Mouse (Mus musculus) thymus, postnatal 36 days (tissue): Measurements from ENCODE around the gene Twist2.

Experiments
- DNase-seq, 2 experiments: peaks; one replicate each; pipeline ENCODE4 v3.0.0; 2022; ENCODE audit warnings: mixed read lengths in 2 of 2

Twist2 gene

DNA sequence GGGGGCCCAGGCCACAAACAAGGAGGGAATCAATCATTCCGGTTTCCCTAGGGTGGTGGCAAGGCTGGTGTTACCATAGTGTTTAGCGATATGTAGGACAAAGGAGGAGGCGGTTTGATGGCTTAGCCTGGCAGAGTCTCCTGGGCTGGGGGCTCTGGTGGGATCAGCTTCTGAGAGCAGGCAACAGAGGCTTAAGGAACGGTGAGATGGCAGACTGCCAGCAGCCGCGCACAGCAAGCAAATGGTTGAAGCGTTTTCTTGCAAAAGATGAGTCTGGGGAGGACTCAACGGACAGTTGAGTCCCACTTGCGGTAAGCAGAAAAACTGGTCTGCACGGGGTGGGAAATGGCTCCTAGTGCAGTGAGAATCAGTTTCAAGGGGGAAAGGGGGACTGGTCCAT lies 19.3 kb downstream of the Twist2 start:
- DNase-seq = no peak

DNA sequence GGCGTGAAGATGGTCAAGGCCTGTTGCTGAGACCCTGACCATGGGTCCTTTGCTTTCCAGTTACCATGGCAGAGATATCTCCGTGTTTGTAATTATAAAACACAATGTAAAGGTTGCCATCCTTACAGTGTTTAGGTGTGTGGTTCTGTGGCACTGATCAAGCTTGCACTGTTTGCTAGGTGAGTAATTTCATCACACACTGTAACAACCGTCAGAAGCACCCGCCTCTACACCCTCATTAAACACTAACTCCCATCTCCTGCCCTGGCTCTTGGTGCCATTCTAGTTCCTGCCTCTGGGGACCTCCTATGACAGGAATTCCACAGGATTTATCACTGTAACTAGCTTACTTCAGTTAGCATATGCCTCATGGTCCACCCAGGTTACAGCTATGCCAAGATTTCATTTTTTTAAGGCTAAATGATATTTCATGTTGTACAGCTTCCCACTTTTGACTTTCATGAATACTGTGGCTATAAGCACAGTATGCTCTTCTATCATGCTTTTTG lies 21.1 kb downstream of the Twist2 start:
- DNase-seq = no peak

DNA sequence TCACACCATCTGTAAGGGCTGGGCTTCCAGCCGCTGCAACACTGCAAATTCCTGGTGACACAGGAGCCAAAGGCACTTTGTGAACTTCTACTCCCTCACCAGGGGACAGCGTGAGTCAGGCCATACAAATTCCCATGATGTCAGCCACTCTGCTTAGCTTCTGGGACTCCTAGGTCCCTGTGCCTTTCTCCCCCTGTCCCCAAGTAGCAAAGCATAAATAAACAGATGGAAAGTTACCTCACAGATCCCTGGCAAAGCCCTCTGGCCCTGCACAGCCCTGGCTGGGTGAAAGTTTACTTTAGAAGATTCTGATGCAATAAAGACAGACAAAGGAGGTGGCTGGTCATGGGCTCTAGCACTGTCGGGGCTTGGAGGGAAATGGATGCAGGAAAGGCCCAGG lies 22.3 kb downstream of the Twist2 start:
- DNase-seq = no peak

DNA sequence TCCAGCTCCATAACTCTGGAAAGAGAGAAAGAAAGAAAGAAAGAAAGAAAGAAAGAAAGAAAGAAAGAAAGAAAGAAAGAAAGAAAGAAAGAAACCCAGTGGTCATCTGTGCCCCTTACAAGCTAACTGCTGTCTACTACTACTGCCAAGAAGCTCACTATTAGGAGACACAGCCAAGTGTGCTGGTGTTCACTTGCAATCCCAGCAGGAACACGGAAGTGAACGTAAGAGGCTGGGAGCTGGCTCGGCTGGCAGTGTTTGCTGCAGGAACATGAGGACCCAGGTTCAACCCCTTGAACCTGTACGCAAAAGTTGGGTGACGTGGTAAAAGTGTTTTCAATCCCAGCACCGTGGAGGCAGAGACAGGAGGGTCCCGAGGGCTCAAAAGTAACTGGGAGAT lies 22.7 kb downstream of the Twist2 start:
- DNase-seq = no peak

DNA sequence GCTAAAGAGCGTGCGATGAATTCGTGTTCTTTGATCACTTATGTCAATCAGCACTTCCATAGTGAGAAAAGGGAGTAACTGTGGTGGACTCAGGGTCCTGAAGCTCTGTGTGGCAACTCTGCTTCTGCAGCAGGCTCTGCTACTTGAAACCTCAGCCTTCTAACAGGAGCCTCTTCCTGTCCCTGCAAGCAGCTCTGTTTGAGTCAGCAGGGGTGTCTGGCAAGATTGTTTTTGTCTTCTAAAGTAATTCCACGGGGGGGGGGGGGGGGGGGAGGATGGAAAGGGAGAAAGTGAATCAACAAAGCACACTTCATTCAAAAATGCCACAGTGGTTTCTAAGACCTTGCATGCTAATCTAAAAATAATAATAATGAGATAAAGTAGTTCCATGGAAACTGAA lies 24.0 kb downstream of the Twist2 start:
- no peak for DNase-seq

DNA sequence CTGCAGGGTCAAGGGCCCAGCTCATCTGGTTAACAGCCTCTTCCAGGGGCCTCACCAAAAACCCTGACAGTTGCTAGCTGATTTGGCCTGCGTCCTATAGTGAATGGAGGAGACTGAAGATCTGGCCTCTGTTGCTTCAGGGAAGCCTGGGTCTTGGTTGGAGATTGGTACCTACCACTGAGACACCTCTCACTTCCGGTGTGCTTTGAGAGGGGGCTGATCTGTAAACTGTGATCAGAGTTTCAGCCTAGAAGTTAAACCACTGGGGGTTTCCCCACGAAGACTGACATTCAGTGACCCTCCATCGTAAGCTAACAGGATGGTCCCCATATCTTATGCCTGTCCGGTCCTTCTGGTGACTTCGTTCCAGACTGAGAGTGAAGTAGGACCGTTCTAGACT lies 30.7 kb downstream of the Twist2 start:
- DNase-seq = no peak

DNA sequence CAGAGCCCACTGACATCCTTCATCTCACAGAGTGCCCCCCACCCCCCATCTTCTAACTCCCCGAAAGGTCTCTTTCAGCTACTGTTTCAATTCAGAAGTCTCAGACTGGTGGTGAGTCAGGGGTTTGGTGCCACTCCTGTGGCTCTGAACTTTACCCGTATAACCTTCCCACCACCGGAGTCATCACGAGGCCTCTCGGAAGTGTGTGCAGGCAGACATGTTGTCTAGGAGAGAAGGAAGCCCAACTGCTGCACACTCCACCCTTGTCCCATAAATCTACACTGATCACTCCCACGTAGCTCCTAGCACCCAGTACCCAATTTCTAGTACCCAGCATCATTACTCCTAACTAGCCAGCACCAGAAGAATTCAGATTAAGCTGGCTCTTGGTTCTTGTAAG lies 38.3 kb downstream of the Twist2 start:
- no peak for DNase-seq

DNA sequence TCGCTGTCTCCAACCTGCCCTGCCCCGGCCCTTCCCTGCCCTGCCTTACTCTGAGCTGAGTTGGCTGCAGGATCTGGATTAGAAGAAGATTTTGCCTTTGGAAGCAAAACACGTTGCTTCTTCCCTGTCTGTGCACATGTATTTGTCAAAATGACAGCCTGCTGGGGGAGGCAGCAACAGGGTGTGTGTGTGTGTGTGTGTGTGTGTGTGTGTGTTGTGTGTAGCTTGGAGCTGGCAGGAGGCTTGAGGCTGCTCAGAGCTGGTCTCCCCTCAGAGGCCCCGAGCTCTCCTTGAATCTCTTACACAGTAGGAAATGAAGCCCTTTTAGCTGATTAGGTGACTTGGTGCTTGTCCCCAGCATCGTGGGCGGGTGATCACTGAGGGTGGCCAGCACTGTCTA lies 38.7 kb downstream of the Twist2 start:
- no peak for DNase-seq

DNA sequence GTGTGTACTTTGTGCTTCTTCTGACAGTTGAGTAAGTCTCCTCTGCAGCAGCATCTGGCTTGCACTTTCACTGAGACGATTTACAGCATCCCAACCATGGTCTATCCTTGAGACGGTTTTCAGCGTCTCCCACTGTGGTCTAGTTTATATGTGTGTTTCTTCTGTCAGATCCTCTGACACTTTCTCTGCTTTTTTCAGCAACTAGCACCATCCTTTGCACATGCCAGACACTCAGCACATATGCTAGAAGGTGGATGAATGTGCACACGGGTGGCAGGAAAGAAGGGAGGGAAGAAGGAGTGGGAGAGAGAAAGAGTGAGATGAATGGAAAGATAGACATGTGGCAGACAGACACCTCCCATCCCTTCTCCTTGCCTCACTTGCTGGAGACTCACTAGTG lies 43.0 kb downstream of the Twist2 start:
- no peak for DNase-seq

DNA sequence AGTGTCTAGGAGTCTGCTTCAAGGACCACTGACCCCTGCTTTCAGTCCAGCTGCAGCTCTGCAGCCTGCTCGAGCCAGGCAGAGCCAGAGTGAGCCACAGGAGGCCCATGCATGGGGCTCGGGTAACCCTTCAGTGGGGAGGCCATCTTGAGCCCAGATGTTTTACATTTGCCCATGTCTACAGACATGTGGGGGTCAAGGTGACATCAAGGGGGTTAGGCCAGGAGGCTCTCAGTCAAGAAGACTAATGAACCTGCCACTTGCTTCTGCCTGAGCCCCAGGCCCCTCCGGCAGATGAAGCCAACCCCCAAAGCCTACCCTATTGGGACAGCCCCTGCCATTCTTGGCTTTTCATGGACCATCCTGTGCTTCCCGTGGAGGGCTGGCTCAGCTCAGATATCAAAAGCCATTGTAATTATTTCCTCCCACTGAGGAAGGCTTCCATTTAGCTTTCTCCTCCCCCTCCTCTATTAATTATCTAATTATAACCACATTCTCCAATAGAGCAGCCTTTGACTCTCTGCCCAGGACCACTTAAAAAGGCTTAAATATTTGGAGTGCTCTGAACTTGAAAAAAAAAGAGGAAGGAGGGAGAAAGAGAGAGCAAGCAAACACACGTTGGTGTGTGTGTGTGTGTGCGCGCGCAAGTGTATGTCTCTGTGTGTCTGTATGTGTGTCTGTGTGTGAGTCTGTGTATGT lies 43.6 kb downstream of the Twist2 start:
- no peak for DNase-seq

DNA sequence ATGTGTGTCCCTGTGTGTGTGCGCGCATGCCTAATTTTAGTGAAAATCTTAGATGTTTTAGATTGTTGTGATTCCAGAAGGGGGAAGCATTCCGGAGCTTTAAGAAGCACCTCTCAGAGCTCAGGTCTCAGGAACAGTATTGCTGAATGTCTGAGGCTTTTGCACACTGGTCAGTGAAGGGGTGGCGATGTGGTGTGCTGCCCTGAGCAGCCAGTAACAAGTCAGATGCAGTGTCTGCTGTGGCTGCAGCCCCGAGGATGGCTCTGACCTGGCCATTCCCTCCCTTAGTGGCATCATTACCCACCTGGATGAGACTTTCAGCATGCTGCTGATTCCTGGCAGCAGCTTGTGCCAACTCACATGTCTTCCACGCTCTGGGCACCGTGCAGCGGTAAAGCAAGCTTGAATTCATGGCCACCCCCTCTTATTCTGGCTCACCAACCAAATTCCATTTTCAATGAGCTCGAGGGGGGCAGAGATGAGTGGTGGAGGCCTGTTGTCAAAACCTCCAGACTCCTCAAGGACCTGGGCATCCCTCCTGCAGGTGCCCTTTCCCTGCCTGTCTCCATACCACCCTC lies 44.2 kb downstream of the Twist2 start:
- no peak for DNase-seq

DNA sequence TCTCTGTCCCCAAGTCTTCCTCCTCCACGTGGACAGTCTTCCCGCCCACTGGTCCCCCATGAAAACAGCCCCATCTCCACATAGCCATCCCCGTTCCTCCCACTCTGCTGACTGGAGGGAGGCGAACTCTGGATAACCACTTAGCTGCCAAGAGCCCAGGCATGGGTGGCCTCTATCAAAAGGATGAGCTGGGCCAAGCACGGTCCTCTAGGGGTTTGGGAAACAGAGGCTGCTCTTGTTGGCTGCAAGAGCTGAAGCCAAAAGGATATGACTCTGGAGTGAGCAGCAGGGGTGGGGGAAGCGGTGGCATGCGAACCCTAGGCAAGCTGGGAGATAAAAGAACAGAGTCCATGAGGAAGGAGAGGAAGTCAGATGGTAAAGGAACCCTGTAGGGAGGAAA lies 50.0 kb downstream of the Twist2 start:
- no peak for DNase-seq

DNA sequence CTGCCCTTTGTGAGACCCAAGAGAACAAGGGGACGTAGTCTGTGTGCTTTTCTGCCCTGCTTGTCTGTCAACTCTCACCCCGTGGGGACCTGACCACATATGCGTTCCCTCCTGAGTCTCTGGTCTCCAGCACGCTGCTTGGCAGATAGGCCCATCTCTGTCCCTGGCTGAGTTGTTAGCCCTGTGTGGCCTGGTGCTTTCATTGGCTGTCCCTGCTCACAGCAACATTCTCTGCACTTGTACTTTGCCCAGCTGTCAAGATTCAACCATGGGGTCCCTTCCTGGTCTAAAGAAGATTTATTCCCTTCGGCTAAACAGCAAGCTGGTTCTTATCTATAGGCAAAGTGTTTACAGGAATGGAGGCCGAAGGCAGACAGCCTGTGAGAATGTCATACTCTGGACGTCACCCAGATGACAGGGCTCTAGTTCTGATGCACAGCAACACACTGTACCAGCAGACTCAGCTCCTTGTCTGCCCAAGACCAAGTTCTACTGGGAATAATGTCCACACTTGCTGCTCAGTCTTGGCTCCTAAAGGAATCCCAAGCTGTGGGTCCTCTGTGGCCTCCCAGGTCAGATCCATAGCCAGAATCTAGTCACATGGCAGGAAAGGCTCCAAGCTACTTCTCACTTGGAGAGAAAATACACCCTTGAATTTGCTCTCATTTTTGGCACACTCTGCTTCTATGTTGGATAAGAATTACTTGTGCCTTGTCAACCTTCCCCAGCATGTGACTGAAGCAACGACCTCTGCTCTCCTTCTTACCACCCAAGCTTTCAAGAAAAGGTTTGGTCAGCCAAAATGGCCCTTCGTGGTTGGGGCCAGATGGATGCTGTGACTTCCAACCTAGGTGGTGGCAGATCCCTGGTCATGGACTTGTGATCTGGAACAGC lies 55.8 kb downstream of the Twist2 start:
- DNase-seq = no peak

DNA sequence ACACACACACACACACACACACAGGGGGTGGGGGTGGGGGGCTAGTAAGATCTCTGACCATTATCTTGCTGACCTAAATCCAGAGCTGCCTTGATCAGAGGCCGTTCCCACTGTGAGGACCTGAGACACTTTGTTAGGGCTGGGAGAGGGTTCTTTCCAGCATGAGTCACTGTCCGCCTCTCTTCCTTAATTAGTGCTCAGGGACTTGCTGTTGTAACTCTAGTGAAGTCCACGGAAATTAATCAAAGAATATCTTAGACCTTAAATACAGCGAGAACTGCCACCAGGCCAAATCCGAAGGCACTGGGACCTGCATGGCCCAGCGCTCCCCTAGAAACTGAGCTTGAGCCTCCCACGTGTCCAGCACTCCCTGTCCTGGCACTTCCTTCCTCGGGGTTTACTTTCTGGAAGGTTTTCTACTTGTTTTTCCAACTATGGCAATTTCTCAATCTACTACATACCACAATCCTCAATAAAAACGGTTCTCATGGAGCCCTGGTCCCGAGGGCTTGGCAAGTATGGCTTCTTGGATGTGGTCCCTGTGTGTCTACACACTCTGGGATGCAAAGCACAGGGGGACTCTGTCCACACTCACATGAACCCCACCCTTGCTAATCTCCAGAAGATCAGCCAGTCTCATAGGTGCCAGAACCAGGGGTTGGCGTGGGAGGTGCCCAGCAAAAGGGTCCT lies 57.0 kb downstream of the Twist2 start:
- DNase-seq = no peak

DNA sequence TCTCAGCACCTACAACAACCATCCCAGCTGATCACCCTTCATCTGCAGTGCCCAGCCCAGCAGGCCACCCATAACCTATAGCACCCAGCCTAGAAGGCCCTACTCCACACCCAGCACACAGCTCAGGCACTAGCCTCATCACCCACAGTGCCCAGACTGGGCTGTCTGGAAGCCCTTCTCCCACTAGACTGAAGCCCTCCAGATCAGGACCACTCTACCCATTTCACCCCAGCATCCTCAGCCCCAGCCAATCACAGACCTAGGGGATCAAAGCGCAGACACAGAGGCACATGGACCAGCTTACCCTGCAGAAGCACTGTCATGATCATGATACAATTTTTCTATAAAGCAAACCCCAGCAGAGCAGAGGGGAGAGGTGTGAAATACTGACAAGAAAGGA lies 57.6 kb downstream of the Twist2 start:
- DNase-seq = no peak

DNA sequence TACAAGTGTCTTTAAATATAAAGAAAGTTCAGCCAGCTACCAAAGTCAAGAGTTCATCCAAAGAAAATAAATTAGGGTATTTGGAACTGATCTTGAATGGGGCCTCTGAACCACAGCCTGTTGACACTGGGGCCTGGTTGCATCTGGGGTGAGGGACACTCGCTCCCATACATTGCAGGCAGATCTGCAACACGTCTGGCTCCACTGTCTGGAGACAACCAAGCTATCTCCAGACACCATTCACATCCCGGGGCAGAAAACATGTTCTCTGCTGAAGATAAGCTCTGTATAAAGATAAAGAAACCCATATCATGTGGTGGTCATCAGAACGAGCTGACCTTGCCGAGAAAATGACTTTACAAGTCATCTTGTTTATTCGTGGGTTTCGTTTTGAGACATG lies 60.2 kb downstream of the Twist2 start:
- no peak for DNase-seq

DNA sequence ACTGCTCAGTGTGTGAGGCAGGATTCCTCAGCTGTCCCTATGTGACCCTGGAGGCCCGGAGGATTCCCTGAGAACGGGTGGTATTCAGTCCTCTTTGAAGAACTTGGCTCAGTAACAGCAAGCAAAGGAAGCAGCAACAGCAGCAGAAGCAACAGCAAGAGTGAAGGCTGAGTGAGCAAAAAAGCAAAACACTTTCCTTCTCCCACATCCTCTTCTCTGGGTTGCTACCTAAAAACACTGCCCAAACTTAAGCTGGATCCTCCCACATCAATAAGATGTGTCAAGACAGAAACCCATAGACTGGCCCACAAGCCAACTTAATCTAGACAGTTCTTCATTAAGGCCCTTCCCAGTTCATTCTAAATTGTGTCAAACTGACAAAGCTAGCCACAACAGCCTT lies 64.7 kb downstream of the Twist2 start:
- no peak for DNase-seq

DNA sequence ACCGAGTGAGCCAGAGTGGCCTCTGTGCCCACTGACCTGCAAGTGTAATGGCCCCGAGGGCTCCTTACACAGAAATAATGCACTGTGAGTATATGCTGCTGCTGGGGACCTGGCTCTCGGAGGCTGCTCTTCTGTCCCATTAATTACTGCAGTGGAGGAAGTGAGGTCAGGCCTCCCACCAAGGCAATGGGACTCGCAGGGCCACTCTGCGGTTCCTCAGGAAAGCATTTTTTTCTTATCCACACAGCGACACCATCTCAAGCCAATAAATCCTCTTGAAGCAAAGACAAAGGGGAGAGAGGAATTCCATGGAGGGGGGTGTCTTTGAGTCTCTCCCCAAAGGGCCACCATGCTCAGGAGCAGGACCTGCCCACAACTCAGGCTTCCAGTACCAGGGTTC lies 69.8 kb downstream of the Twist2 start:
- no peak for DNase-seq

DNA sequence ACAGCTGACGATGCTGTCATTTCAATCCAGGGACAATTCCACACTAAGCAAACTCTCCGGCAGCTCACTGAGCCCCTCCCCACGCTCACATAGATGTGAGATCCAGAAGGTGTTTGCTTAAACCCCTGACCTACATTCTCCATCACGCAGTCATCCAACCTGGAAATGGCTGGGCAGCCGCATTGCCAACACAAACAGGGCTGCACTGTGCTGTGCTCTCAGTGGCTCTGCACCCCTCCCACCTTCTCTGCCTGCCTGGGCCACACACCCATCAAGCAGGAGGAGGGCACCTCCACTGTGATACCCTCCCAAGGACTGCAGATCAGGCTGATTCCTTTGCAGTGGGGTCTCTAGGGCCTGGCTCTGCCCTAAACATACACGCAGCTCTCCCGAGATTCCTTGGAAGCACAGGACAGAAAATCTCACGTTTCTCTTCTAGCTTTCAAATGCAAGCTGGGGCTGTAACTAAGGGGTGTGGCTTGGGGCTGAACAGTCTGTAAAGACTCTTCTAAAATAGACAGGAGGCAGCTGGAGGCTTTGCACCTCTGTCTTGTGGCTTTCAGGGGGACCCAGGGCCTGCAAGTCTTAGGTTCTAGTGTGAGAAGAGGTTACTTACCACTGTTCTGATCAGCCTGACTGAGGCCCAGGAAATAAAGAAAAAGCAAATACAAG lies 71.3 kb downstream of the Twist2 start:
- DNase-seq = no peak

DNA sequence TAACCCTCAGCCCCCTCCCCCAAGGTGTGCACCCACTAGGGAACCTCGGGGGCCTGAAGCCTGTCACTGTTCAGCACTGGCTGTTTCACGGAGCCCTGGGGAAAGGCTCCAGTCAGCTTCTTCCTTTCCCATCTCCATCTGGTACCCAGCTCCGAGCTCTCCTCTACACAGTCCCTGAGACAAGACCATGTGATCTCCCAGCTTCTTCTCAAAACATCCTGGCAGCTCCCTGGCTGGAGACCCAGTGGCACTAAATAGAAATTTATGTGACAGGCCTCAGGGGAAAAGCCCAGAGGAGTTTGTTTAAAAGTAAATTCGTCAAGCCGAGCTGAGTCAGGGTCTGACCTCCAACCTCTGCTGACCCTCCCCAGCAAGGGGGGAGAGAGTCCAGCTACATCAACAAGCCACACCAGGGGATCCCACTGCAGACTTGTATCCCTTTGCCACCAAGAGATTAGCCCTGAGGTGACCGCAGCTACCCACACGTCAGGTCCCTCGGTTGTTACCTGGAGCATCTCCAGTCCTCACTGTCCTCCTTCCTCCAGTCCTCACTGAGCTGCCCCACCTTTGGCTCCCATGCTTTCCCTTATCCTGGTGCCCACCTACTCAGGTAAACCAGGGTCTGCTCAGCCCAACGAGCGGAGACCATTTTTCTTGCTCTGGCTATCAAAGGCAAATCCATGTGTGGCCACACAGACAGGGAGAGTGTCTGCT lies 72.5 kb downstream of the Twist2 start:
- DNase-seq = no peak

DNA sequence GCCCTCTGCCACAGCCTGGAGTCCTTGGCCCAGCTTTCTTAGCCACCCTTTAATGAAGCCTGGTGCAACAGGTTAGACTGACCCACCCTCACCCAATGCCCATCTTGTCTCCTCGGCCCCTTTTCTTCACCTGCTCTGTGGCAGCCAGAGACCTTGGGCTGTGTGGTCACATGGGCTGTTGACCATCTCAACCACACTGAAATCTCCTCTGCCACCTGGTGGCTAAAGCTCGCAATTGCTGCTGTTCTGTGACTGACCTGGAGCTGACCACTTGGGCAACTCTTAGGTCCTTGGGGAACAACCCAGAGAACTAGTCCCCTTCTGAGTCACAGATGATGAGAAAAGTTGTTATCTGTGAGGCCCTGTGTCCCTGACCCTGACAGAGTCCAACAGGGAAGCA lies 73.4 kb downstream of the Twist2 start:
- peak; percentile 20 to 39 for DNase-seq
